ENCODE assay signal across 9 mouse cellular contexts in the genomic region with DNA sequence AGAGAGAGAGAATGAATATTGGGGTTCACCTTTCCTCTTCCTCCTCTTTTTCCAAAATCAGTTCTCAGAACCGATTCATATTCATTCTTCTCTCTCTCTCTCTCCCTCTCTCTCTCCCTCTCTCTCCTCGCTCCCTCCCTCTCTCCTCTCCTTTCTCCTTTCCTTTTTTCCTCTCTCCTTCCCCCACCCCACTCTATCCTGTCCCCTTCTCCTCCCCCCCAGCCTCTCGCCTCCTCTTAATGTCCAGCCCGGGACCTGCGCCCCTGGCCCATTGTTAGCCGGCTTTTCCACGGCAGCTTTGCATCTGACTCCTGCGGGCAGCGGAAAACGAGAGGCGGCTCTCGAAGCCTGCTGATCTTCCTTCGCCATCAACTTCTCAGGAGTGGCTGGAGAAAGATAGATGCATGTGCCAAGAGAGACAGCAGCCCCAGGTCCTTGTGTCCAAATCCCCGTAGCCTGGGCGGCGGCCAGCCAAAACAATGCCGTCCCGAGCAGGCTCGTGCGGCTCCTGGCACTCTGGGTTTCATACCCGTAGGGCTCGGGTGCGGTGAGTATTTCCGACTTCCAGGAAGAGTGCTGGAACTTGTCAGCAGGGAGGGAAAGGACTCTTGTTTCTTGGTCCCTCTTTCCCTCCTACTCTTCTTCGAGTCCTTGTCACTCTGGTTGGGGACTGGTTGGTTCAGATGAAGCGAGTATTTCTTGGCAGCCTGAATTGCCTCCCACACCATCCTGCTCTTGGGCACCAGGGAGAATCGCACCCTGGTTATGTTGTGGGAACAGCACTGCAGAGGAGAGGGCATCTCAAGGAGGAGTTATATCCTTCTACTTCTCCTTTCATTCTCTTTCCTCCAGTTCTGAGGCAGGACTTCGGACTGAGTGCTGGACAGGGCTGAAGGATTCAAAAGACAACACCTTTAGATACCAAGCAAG. TPM values are rescaled to one million over a fixed set of nuclear protein-coding genes. Genes with fewer than 3 reads are reported as not detected.
A peak's percentile ranks its signal among the peaks of the same experiment; 100 is the strongest.
DNase-seq lines count a peak whose midpoint lies in the region; ATAC-seq and TF ChIP-seq lines count a peak whose summit lies in the region.
"Had no signal": no experiment of that assay in that cellular context is flagged by ENCODE, and none has a peak within 500 bp of the region (broad histone marks: within the 10 kb centered on the region; RNA-seq: fewer than 3 reads in every experiment).

No protein-coding gene starts in this region.

- TF ChIP-seq POLR2A in lung, adult 2 months (IDR thresholded peaks at IDR 0.05; ENCODE audit: borderline replicate concordance, extremely low read depth, low read depth, low read length): no peak

- H3K27me3 ChIP-seq in heart, embryonic 15.5 days: peaks cover 96% of the 10 kb centered on the region
- no peaks in the 10 kb centered on the region for H3K27me3 ChIP-seq in neural tube, embryonic 15.5 days (replicated peaks)

- peak overlapping the region; percentile 65 for H3K27ac ChIP-seq in heart, embryonic 15.5 days
- H3K27ac ChIP-seq in neural tube, embryonic 15.5 days (replicated peaks): peak overlapping the region; percentile 91

- peak overlapping the region; percentile 59 for H3K4me3 ChIP-seq in lung, adult 2 months (replicated peaks; ENCODE audit: extremely low read depth, low read depth, low read length)
- peak overlapping the region; percentile 29 for H3K4me3 ChIP-seq in heart, embryonic 15.5 days
- H3K4me3 ChIP-seq in neural tube, embryonic 15.5 days (replicated peaks): peak overlapping the region; percentile 45
- H3K4me3 ChIP-seq: myocyte had no signal

- H3K9me3 ChIP-seq in heart, embryonic 15.5 days (replicated peaks): no peaks in the 10 kb centered on the region
- H3K9me3 ChIP-seq in neural tube, embryonic 15.5 days (replicated peaks): no peaks in the 10 kb centered on the region

- peak overlapping the region; percentile 51 for H3K4me2 ChIP-seq in heart, embryonic 15.5 days
- peak overlapping the region; percentile 86 for H3K4me2 ChIP-seq in neural tube, embryonic 15.5 days

- H3K9ac ChIP-seq in heart, embryonic 15.5 days: 0 out of 2 replicates have a peak overlapping the region, but pooled peaks have one; percentile 25
- peak overlapping the region; percentile 66 for H3K9ac ChIP-seq in neural tube, embryonic 15.5 days (replicated peaks)

- no peak for TF ChIP-seq CTCF in lung, adult 2 months (IDR thresholded peaks at IDR 0.05; ENCODE audit: insufficient read depth, low read length)

- H3K36me3 ChIP-seq in heart, embryonic 15.5 days: no peaks in the 10 kb centered on the region
- no peaks in the 10 kb centered on the region for H3K36me3 ChIP-seq in neural tube, embryonic 15.5 days

- no peak for ATAC-seq in heart, embryonic 15.5 days (replicated peaks; ENCODE audit: insufficient number of reproducible peaks, insufficient read depth, low FRiP score, low read depth)
- ATAC-seq in neural tube, embryonic 15.5 days (ENCODE audit: low FRiP score): no peak

- DNase-seq in lung, adult 2 months: peak; percentile 48
- no peak for DNase-seq in lung, postnatal 25 days (ENCODE audit: low spot score)
- peak; percentile 56 for DNase-seq in kidney, postnatal 14 days
- DNase-seq in thymus, postnatal 36 days: no peak
- DNase-seq in urinary bladder, adult 2 months (ENCODE audit: low spot score): no peak
- DNase-seq in right cerebral cortex, adult 2 months (ENCODE audit: low spot score in 2 of 2): no peak

- 13% methylated on average over 28 of the region's 28 CpGs for WGBS in lung, adult 2 months
- WGBS in heart, embryonic 15.5 days: 3% methylated on average over 28 of the region's 28 CpGs
- WGBS in neural tube, embryonic 15.5 days: 5% methylated on average over 27 of the region's 28 CpGs

- H3K4me1 ChIP-seq in lung, adult 2 months (ENCODE audit: control insufficient read depth, insufficient read depth, low read length): peaks cover 7% of the 10 kb centered on the region
- H3K4me1 ChIP-seq in heart, embryonic 15.5 days (replicated peaks): peaks cover 20% of the 10 kb centered on the region
- H3K4me1 ChIP-seq in neural tube, embryonic 15.5 days: peaks cover 92% of the 10 kb centered on the region

RNA-seq across cellular contexts. Expression of a gene that starts 1.1 kb away (rescaled TPM):
- 4.2 and 4.7 TPM in 2 replicates for polyA plus RNA-seq in lung, adult 2 months (2012; rRNA removed)
- polyA plus RNA-seq in heart, embryonic 15.5 days (2015; fragmentation: Nextera tagmentation; extraction: Ambion mirVana): 1.2 and 3.1 TPM in 2 replicates
- 7.2 and 12.0 TPM in 2 replicates for polyA plus RNA-seq in neural tube, embryonic 15.5 days (2015; fragmentation: Nextera tagmentation; extraction: Ambion mirVana)
- 1.3 and 1.9 TPM in 2 replicates for polyA plus RNA-seq in urinary bladder, adult 2 months (2012; rRNA removed)

RNA-seq across cellular contexts. Expression of a gene that starts 7.6 kb away (rescaled TPM):
- polyA plus RNA-seq in lung, adult 2 months (2012; rRNA removed): 1.4 and 1.9 TPM in 2 replicates
- polyA plus RNA-seq in heart, embryonic 15.5 days (2015; fragmentation: Nextera tagmentation; extraction: Ambion mirVana): 0.59 and 1.1 TPM in 2 replicates
- polyA plus RNA-seq in neural tube, embryonic 15.5 days (2015; fragmentation: Nextera tagmentation; extraction: Ambion mirVana): 1.1 and 1.3 TPM in 2 replicates
- 0.73 and 0.83 TPM in 2 replicates for polyA plus RNA-seq in urinary bladder, adult 2 months (2012; rRNA removed)

RNA-seq across cellular contexts. Expression of a gene that starts 11.6 kb away (rescaled TPM):
- polyA plus RNA-seq in lung, adult 2 months (2012; rRNA removed): 0.26 and 0.31 TPM in 2 replicates
- 0.33 and 0.68 TPM in 2 replicates for polyA plus RNA-seq in heart, embryonic 15.5 days (2015; fragmentation: Nextera tagmentation; extraction: Ambion mirVana)
- 1.4 and 3.0 TPM in 2 replicates for polyA plus RNA-seq in neural tube, embryonic 15.5 days (2015; fragmentation: Nextera tagmentation; extraction: Ambion mirVana)
- 0.04 and 0.07 TPM in 2 replicates for polyA plus RNA-seq in urinary bladder, adult 2 months (2012; rRNA removed)

RNA-seq across cellular contexts. Expression of a gene that starts 25.8 kb away (rescaled TPM):
- polyA plus RNA-seq in lung, adult 2 months (2012; rRNA removed): 5.7 and 8.4 TPM in 2 replicates
- 0.43 and 0.77 TPM in 2 replicates for polyA plus RNA-seq in heart, embryonic 15.5 days (2015; fragmentation: Nextera tagmentation; extraction: Ambion mirVana)
- polyA plus RNA-seq in neural tube, embryonic 15.5 days (2015; fragmentation: Nextera tagmentation; extraction: Ambion mirVana): 2.3 and 5.7 TPM in 2 replicates
- 0.61 and 0.62 TPM in 2 replicates for polyA plus RNA-seq in urinary bladder, adult 2 months (2012; rRNA removed)

RNA-seq across cellular contexts. Expression of a gene that starts 38.7 kb away (rescaled TPM):
- polyA plus RNA-seq in lung, adult 2 months (2012; rRNA removed): 29.1 and 46.9 TPM in 2 replicates
- 2.3 and 6.3 TPM in 2 replicates for polyA plus RNA-seq in heart, embryonic 15.5 days (2015; fragmentation: Nextera tagmentation; extraction: Ambion mirVana)
- polyA plus RNA-seq in neural tube, embryonic 15.5 days (2015; fragmentation: Nextera tagmentation; extraction: Ambion mirVana): 26.8 and 73.9 TPM in 2 replicates
- 6.1 and 7.2 TPM in 2 replicates for polyA plus RNA-seq in urinary bladder, adult 2 months (2012; rRNA removed)

Comparison
In these comparisons a context has a peak if more than half of its experiments do, and no peak if none do; other contexts are left out.
1. DNase-seq: peak in lung, adult 2 months (single experiment) and kidney, postnatal 14 days (single experiment); none in lung, postnatal 25 days (single experiment), thymus, postnatal 36 days (0 of 2), urinary bladder, adult 2 months (single experiment) and right cerebral cortex, adult 2 months (0 of 2).
2. Peak in every context shown above with its lines, with median percentiles within 50 percentile points of each other: H3K4me3 ChIP-seq.